Mouse (Mus musculus) myocyte (in vitro differentiated cells): ENCODE measurements around the gene Hspd1.

Source experiments
- CEBPB ChIP-seq: IDR thresholded peaks from 2 replicates; pipeline ENCODE4 v1.6.1; 2011; ENCODE audit warnings: mild to moderate bottlenecking, moderate library complexity; ENCODE audit not compliant: poor library complexity, insufficient read depth, severe bottlenecking
- E2F4 ChIP-seq: IDR thresholded peaks from one replicate; pipeline ENCODE4 v1.6.1; 2011; ENCODE audit warnings: mild to moderate bottlenecking, control low read depth, moderate library complexity; ENCODE audit not compliant: insufficient read depth
- MAX ChIP-seq: IDR thresholded peaks from one replicate; pipeline ENCODE4 v1.6.1; 2011; ENCODE audit warnings: low read depth, mild to moderate bottlenecking, control low read depth
- POLR2A ChIP-seq: IDR thresholded peaks from one replicate; pipeline ENCODE4 v1.6.1; 2011; ENCODE audit warnings: low read depth, mild to moderate bottlenecking, control low read depth, moderate library complexity; ENCODE audit not compliant: insufficient read length

DNA sequence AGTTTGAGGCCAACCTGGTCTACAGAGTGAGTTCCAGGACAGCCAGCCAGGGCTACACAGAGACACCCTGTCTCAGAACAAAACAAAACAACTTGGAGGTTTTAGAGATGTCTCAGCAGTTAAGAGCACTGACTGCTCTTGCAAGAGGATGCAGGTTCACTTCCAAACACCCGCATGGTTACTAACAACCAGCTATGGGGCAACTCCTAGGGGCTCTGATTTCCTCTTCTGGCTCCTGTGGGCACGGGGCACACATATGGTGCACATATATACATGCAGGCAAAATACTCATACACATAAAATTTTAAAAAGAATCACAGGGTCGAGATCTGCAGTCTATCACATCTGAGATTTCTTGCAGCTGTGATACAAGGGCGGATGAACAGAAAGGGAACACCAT is 58.6 kb downstream of the Hspd1 start:
- no peak for TF ChIP-seq POLR2A
- TF ChIP-seq MAX: no peak
- no peak for TF ChIP-seq E2F4
- no peak for TF ChIP-seq CEBPB
